Mouse (Mus musculus) monocyte, adult 2 months (primary cell): ENCODE measurements around the gene Cd151.
A peak's percentile ranks its signal among the peaks of the same experiment; 100 is the strongest.
"Not testable (repeated sequence)": the region's sequence is repeated elsewhere in the genome, so short reads cannot be mapped to it uniquely, and the experiment has no call there.

ENCODE experiments used
- DNase-seq, 2 experiments: peaks; one replicate each; pipeline ENCODE4 v3.0.0; 2022; ENCODE audit warnings: low spot score in 2 of 2, low read depth in 1 of 2

Gene Cd151

GRCm38 (mm10) chr7:141435856-141436522, 31.2 kb upstream of the Cd151 start:
- no peak for DNase-seq

- DNase-seq, result no peak
Measured at GRCm38 (mm10) chr7:141436523-141436892, 30.7 kb upstream of the Cd151 start.

- peak in 1 of 2 experiments; percentile 61 for DNase-seq
Measured at GRCm38 (mm10) chr7:141437178-141438120, 29.7 kb upstream of the Cd151 start, which contains the start of gene Slc25a22. Gene Slc25a22, minus strand, starts transcription at chr7:141437892.

GRCm38 (mm10) chr7:141438201-141438968, 28.8 kb upstream of the Cd151 start:
- DNase-seq, result no peak

- no peak for DNase-seq
Measured at GRCm38 (mm10) chr7:141439140-141439679, 28.0 kb upstream of the Cd151 start.

- DNase-seq, result no peak
Measured at GRCm38 (mm10) chr7:141439811-141440210, 27.4 kb upstream of the Cd151 start.

GRCm38 (mm10) chr7:141440613-141441012, 26.6 kb upstream of the Cd151 start:
- no peak for DNase-seq

GRCm38 (mm10) chr7:141441460-141441859, 25.7 kb upstream of the Cd151 start:
- DNase-seq, result no peak

- DNase-seq, result no peak
Measured at GRCm38 (mm10) chr7:141442199-141442598, 25.0 kb upstream of the Cd151 start.

GRCm38 (mm10) chr7:141443081-141443821, 23.9 kb upstream of the Cd151 start:
- DNase-seq, result no peak

- no peak for DNase-seq
Measured at GRCm38 (mm10) chr7:141443828-141444237, 23.4 kb upstream of the Cd151 start, which contains the start of gene Pidd1. Gene Pidd1, minus strand, starts transcription at chr7:141444025.

GRCm38 (mm10) chr7:141446374-141446773, 20.8 kb upstream of the Cd151 start:
- not testable (repeated sequence) for DNase-seq

- DNase-seq, result peak; percentile 79 to 92
Measured at GRCm38 (mm10) chr7:141447110-141447991, 19.8 kb upstream of the Cd151 start, which contains the start of gene Rplp2. Gene Rplp2, plus strand, starts transcription at chr7:141447370.

GRCm38 (mm10) chr7:141451928-141452327, 15.3 kb upstream of the Cd151 start:
- DNase-seq, result no peak

- DNase-seq, result no peak
Measured at GRCm38 (mm10) chr7:141453636-141454035, 13.6 kb upstream of the Cd151 start.

GRCm38 (mm10) chr7:141454967-141455551, 12.1 kb upstream of the Cd151 start, which contains the start of gene Pnpla2:
Gene Pnpla2, plus strand, starts transcription at chr7:141455198.
- peak; percentile 73 to 86 for DNase-seq

- no peak for DNase-seq
Measured at GRCm38 (mm10) chr7:141455610-141456314, 11.4 kb upstream of the Cd151 start.

- no peak for DNase-seq
Measured at GRCm38 (mm10) chr7:141456739-141457138, 10.5 kb upstream of the Cd151 start.
